Mouse (Mus musculus): ENCODE measurements around the gene Klf12. TPM values are rescaled to one million over a fixed set of nuclear protein-coding genes. Genes with fewer than 3 reads are reported as not detected.

Klf12 gene
- total and polyA plus RNA-seq, 2 experiments: 20.7 to 29.2 TPM

DNA sequence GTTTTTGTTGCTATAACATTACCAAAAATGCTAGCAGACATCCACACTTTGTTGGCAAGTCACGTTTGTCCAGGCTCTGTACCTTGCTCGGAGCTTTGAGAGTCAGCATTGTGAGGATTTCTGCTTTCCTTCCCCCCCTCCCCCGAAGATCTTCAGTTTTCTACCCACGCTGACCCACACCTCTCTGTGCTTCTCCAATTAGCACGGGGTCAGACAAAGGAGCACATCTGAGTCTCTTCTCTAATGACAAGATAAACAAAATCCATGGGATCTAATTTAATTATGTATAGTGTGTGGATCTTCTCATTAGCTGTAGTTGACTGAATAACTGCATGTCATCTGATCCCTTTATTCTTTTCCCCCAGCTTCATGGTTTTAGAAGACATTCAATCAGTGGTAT lies 215.8 kb downstream of the Klf12 start:
- no peak overlapping the region for H3K27ac ChIP-seq (replicated peaks; ENCODE audit: insufficient read depth, low read depth, low read length)
- H3K36me3 ChIP-seq (ENCODE audit: control insufficient read depth, insufficient read depth, low read length): no peaks in the 10 kb centered on the region
- no peak for TF ChIP-seq POLR2A (IDR thresholded peaks at IDR 0.05; ENCODE audit: extremely low read depth, insufficient read depth, low read length)
- TF ChIP-seq CTCF (IDR thresholded peaks at IDR 0.05; ENCODE audit: low read depth, low read length): no peak
- no peak overlapping the region for H3K9ac ChIP-seq (ENCODE audit: low read depth, low read length)
- H3K79me2 ChIP-seq (ENCODE audit: control insufficient read depth, insufficient read depth, low read length): peaks cover 8% of the 10 kb centered on the region
- H3K4me3 ChIP-seq (ENCODE audit: insufficient read depth, low read depth, low read length): no peak overlapping the region
- DNase-seq (ENCODE audit: extremely low read depth, low read depth, low spot score): no peak
- H3K4me1 ChIP-seq (ENCODE audit: control insufficient read depth, insufficient read depth, low read length): no peaks in the 10 kb centered on the region
- no peaks in the 10 kb centered on the region for H3K27me3 ChIP-seq (ENCODE audit: control insufficient read depth, insufficient read depth, low read length)
- WGBS: 73% methylated on average over 5 of the region's 5 CpGs

- 97% methylated on average over 1 of the region's 1 CpGs for WGBS
- no peak overlapping the region for H3K4me3 ChIP-seq (ENCODE audit: insufficient read depth, low read depth, low read length)
- peaks cover 3% of the 10 kb centered on the region; the same call in 1 of the 2 replicates for H3K79me2 ChIP-seq (ENCODE audit: control insufficient read depth, insufficient read depth, low read length)
- H3K27me3 ChIP-seq (ENCODE audit: control insufficient read depth, insufficient read depth, low read length): no peaks in the 10 kb centered on the region
- H3K27ac ChIP-seq (replicated peaks; ENCODE audit: insufficient read depth, low read depth, low read length): no peak overlapping the region
- H3K4me1 ChIP-seq (ENCODE audit: control insufficient read depth, insufficient read depth, low read length): no peaks in the 10 kb centered on the region
- no peak for DNase-seq (ENCODE audit: extremely low read depth, low read depth, low spot score)
- no peak for TF ChIP-seq POLR2A (IDR thresholded peaks at IDR 0.05; ENCODE audit: extremely low read depth, insufficient read depth, low read length)
- no peak for TF ChIP-seq CTCF (IDR thresholded peaks at IDR 0.05; ENCODE audit: low read depth, low read length)
- no peak overlapping the region for H3K9ac ChIP-seq (ENCODE audit: low read depth, low read length)
- H3K36me3 ChIP-seq (ENCODE audit: control insufficient read depth, insufficient read depth, low read length): peaks cover 4% of the 10 kb centered on the region
These were observed 222.0 kb downstream of the Klf12 start for GRCm38 (mm10) chr14:100062516-100062915.

DNA sequence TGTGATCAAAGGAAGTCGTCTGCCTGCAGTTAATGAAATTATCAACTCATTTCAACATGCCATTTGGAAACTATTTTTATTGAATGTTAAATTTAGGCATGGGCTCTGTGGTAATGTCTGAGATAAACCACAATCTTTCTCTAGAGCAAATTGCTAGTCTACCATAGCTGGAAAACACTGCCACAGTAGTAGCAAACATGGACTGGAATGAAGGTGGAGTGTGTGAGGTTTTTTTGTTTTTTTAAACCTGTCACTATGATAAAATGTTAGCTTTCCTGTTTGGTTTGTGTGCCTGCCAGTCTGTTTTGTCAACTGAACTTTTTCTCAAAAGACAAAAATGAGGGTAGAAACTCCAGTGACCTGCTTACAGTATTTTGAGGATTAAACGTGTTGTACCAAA lies 230.3 kb downstream of the Klf12 start:
- H3K79me2 ChIP-seq (ENCODE audit: control insufficient read depth, insufficient read depth, low read length): no peaks in the 10 kb centered on the region; the same call in 1 of the 2 replicates
- no peak overlapping the region for H3K4me3 ChIP-seq (ENCODE audit: insufficient read depth, low read depth, low read length)
- DNase-seq (ENCODE audit: extremely low read depth, low read depth, low spot score): no peak
- 56% methylated on average over 2 of the region's 2 CpGs for WGBS
- no peaks in the 10 kb centered on the region for H3K27me3 ChIP-seq (ENCODE audit: control insufficient read depth, insufficient read depth, low read length)
- H3K36me3 ChIP-seq (ENCODE audit: control insufficient read depth, insufficient read depth, low read length): no peaks in the 10 kb centered on the region
- no peak overlapping the region for H3K9ac ChIP-seq (ENCODE audit: low read depth, low read length)
- H3K4me1 ChIP-seq (ENCODE audit: control insufficient read depth, insufficient read depth, low read length): no peaks in the 10 kb centered on the region
- no peak overlapping the region for H3K27ac ChIP-seq (replicated peaks; ENCODE audit: insufficient read depth, low read depth, low read length)
- TF ChIP-seq POLR2A (IDR thresholded peaks at IDR 0.05; ENCODE audit: extremely low read depth, insufficient read depth, low read length) (no peak), CTCF (IDR thresholded peaks at IDR 0.05; ENCODE audit: low read depth, low read length) (no peak)

DNA sequence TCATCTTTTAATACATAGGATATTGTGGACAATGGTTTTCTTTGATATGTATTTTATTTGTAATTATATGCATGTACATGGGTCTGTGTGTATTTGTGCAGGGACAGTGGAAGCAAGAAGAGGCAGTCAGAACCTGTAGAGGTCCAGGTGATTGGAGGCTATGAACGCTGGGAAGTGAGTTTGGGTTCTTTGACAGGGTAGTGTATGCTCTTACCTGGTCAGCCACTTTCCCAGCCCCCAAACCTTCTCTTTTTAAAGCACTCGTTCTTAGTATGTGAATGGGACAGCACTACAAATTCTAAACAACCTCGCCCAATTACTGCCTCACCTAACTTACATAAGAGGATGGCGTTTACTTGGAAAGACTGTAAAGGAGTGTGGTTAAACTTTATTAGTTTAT lies 231.0 kb downstream of the Klf12 start:
- Histone ChIP-seq H3K4me3 (ENCODE audit: insufficient read depth, low read depth, low read length) (no peak overlapping the region), H3K9ac (ENCODE audit: low read depth, low read length) (no peak overlapping the region), H3K27me3 (ENCODE audit: control insufficient read depth, insufficient read depth, low read length) (no peaks in the 10 kb centered on the region), H3K4me1 (ENCODE audit: control insufficient read depth, insufficient read depth, low read length) (no peaks in the 10 kb centered on the region), H3K27ac (replicated peaks; ENCODE audit: insufficient read depth, low read depth, low read length) (no peak overlapping the region), H3K36me3 (ENCODE audit: control insufficient read depth, insufficient read depth, low read length) (peaks cover 2% of the 10 kb centered on the region; the same call in 1 of the 2 replicates), H3K79me2 (ENCODE audit: control insufficient read depth, insufficient read depth, low read length) (peaks cover 4% of the 10 kb centered on the region; the same call in 1 of the 2 replicates)
- no peak for DNase-seq (ENCODE audit: extremely low read depth, low read depth, low spot score)
- WGBS: 88% methylated on average over 4 of the region's 4 CpGs
- TF ChIP-seq CTCF (IDR thresholded peaks at IDR 0.05; ENCODE audit: low read depth, low read length): no peak
- TF ChIP-seq POLR2A (IDR thresholded peaks at IDR 0.05; ENCODE audit: extremely low read depth, insufficient read depth, low read length): no peak

DNA sequence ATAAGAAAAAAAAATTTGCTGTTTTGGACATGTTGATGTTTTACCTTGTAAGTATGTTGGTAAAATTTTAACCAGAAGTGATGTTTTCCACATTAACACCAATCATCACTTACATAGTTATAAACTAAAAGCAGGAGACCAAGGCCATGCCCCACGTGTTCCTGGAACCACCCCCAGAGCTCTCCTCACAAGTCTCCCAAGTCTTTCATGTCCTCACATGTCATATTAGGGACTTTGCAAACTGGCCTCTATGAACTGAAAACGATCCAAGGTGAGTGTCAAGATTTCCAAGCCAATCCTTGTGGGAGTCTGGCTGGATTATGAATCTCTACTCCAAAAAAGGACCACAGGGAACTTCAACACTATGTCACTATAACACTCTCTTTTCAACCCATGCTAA lies 231.6 kb downstream of the Klf12 start:
- no peak overlapping the region for H3K27ac ChIP-seq (replicated peaks; ENCODE audit: insufficient read depth, low read depth, low read length)
- peaks cover 2% of the 10 kb centered on the region; the same call in 1 of the 2 replicates for H3K36me3 ChIP-seq (ENCODE audit: control insufficient read depth, insufficient read depth, low read length)

GRCm38 (mm10) chr14:100045431-100045830 lies 239.0 kb downstream of the Klf12 start:
- Histone ChIP-seq H3K36me3 (ENCODE audit: control insufficient read depth, insufficient read depth, low read length) (peaks cover 2% of the 10 kb centered on the region; the same call in 1 of the 2 replicates), H3K27ac (replicated peaks; ENCODE audit: insufficient read depth, low read depth, low read length) (no peak overlapping the region), H3K79me2 (ENCODE audit: control insufficient read depth, insufficient read depth, low read length) (peaks cover 4% of the 10 kb centered on the region; the same call in 1 of the 2 replicates), H3K4me3 (ENCODE audit: insufficient read depth, low read depth, low read length) (no peak overlapping the region), H3K27me3 (ENCODE audit: control insufficient read depth, insufficient read depth, low read length) (no peaks in the 10 kb centered on the region), H3K4me1 (ENCODE audit: control insufficient read depth, insufficient read depth, low read length) (peaks cover 2% of the 10 kb centered on the region), H3K9ac (ENCODE audit: low read depth, low read length) (no peak overlapping the region)
- no peak for DNase-seq (ENCODE audit: extremely low read depth, low read depth, low spot score)
- TF ChIP-seq POLR2A (IDR thresholded peaks at IDR 0.05; ENCODE audit: extremely low read depth, insufficient read depth, low read length) (no peak), CTCF (IDR thresholded peaks at IDR 0.05; ENCODE audit: low read depth, low read length) (no peak)

More for the DNA sequence above, 231.6 kb downstream of the Klf12 start:
- no peak overlapping the region for H3K4me3 ChIP-seq (ENCODE audit: insufficient read depth, low read depth, low read length)
- no peak overlapping the region for H3K9ac ChIP-seq (ENCODE audit: low read depth, low read length)
- DNase-seq (ENCODE audit: extremely low read depth, low read depth, low spot score): no peak
- H3K27me3 ChIP-seq (ENCODE audit: control insufficient read depth, insufficient read depth, low read length): no peaks in the 10 kb centered on the region
- TF ChIP-seq POLR2A (IDR thresholded peaks at IDR 0.05; ENCODE audit: extremely low read depth, insufficient read depth, low read length): no peak
- no peak for TF ChIP-seq CTCF (IDR thresholded peaks at IDR 0.05; ENCODE audit: low read depth, low read length)
- no peaks in the 10 kb centered on the region for H3K4me1 ChIP-seq (ENCODE audit: control insufficient read depth, insufficient read depth, low read length)
- 82% methylated on average over 2 of the region's 2 CpGs for WGBS
- H3K79me2 ChIP-seq (ENCODE audit: control insufficient read depth, insufficient read depth, low read length): peaks cover 4% of the 10 kb centered on the region; the same call in 1 of the 2 replicates
